Mouse (Mus musculus) liver, embryonic 14.5 days (tissue): ENCODE measurements around the gene Mogat1.

Source experiments
- CTCF ChIP-seq: IDR thresholded peaks from 2 replicates; pipeline ENCODE4 v1.5.1; 2016; ENCODE audit warnings: antibody characterized with exemption, low read depth, control low read depth
- EP300 ChIP-seq: IDR thresholded peaks from 2 replicates; pipeline ENCODE4 v1.6.1; 2016; ENCODE audit warnings: antibody characterized with exemption, low read depth

DNA sequence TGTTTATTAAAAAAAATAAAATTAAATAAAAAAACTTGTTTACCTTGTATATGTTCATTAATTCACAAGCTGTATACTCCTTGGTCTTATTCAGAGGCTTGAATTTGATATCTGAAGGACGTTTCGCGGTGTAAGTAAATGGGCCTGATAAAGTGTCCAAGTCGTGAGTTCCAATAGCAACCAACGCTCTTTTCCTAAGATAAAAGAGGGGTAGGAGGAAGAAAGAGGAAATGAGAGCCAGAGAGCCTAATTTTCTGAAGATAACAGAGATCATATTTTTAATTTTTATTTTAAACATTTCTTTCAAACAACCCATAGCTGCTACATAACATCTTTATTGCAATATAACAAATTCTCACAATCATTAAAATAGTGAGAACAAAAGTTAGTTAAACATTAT, 38.4 kb upstream of the Mogat1 start:
- TF ChIP-seq CTCF (no peak), EP300 (no peak)
